Mouse (Mus musculus): ENCODE results near the gene H2afv.

GRCm38 (mm10) chr11:6413264-6413663, 31.0 kb downstream of the H2afv start:
- TF ChIP-seq POLR2A (IDR thresholded peaks at IDR 0.05; ENCODE audit: borderline replicate concordance, extremely low read depth, low read depth, low read length) (no peak), CTCF (IDR thresholded peaks at IDR 0.05; ENCODE audit: insufficient read depth, low read length) (no peak)
